Mouse (Mus musculus) small intestine, adult 2 months (tissue): ENCODE measurements around the gene Daam1.

Experiments used
- CTCF ChIP-seq: fragments of 200-500 bp; IDR thresholded peaks from 2 replicates; pipeline ENCODE4 v1.5.1; 2012; ENCODE audit warnings: low read depth, mild to moderate bottlenecking, control low read depth, inconsistent platforms, low read length, moderate library complexity, mixed read lengths; ENCODE audit not compliant: insufficient replicate concordance, insufficient read length; ENCODE audit errors: extremely low read depth
- POLR2A ChIP-seq: fragments of 200-500 bp; IDR thresholded peaks from 2 replicates; pipeline ENCODE4 v1.6.1; 2012; ENCODE audit warnings: low read depth, mild to moderate bottlenecking, control low read depth, inconsistent platforms, low read length, moderate library complexity

GRCm38 (mm10) chr12:71948972-71949371 is 118.1 kb downstream of the Daam1 start:
- TF ChIP-seq POLR2A, result no peak
- no peak for TF ChIP-seq CTCF
